Mouse (Mus musculus) G1E (cell line): ENCODE measurements around the gene Rep15.

Source experiments
- CTCF ChIP-seq: IDR thresholded peaks from 2 replicates; pipeline ENCODE4 v1.5.1; 2012; ENCODE audit warnings: low read depth, low read length, inconsistent platforms, mixed read lengths
- POLR2AphosphoS5 ChIP-seq: IDR thresholded peaks from 2 replicates; pipeline ENCODE4 v1.6.1; 2012; ENCODE audit warnings: low read depth, low read length, inconsistent platforms; ENCODE audit not compliant: insufficient replicate concordance
- TAL1 ChIP-seq: conservative IDR thresholded peaks from 2 replicates; pipeline ENCODE4 v1.6.1; 2012; ENCODE audit warnings: low read depth, low read length, inconsistent platforms, mixed read lengths

DNA sequence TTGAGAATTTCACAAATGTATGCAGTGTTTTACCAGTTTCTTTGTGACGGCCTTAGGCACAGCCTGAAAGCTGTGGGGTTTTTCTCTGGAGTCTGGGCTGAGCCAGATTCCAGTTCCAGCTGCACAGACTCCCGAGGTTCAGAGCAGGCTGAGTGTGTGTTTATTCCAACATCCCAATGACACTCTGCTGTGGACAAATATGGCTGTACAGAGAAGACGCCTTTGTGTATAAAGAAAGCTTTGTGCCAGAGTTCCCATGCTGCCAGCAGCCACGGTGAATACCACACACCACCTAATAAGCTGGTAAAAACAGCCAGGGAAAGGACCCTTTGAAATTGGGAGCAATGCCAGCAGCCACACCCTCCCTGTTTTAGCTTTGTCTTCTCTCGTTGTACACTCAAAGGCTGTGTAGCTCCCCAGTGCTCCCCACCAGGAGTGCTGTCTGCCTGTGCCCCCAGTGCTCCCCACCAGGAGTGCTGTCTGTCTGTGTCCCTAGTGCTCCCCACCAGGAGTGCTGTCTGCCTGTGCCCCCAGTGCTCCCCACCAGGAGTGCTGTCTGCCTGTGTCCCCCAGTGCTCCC is 43.5 kb downstream of the Rep15 start:
- TF ChIP-seq CTCF (no peak), POLR2AphosphoS5 (no peak), TAL1 (no peak)
